Mouse (Mus musculus): ENCODE results near the gene Rbms3. TPM values are rescaled to one million over a fixed set of nuclear protein-coding genes. Genes with fewer than 3 reads are reported as not detected.

Gene Rbms3
- polyA plus RNA-seq, 1 experiment from 2014 or later: 38.4 TPM

DNA sequence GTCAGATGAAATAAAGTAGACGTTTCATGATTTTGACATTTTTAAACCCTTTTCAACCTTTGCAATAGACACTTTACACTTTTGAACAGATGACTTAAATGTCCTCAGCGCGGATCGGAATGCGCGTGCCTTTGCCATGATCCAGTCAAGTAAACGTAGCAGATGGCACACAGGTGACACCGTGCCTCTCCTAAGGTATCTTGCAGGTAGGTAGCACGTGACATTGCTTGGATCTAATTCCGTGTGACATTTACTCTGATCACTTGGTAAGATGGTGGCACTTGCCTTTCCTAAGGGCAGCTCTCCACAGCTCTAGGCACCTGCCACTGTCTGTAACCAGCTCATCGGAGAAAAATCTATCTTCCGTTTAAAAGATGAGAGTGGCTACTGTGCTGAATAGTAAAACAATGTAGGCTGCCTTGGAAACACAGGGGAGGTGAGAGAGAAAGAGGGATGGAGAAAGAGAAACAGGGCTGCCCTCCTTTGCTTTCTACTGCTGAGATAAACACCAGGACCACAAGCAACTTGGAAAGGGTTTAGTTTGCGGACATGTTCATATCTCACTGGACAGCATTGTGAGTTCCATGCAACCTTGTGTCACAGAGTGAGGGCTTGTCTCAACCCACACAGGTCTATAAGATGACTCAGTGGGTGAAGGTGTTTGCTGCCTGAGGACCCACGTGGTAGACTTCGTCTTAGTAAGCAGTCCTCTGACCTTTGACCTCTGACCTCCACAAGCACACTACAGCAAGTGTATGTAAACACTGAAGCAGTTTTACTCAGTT lies 338.5 kb downstream of the Rbms3 start:
- Histone ChIP-seq H3K4me2 (replicated peaks; ENCODE audit: low read depth, low read length) (no peak overlapping the region), H3K9me3 (ENCODE audit: control insufficient read depth, low read length) (no peaks in the 10 kb centered on the region), H3K27me3 (ENCODE audit: control insufficient read depth, insufficient read depth, low read length) (no peaks in the 10 kb centered on the region), H3K36me3 (ENCODE audit: control insufficient read depth, insufficient read depth, low read length) (no peaks in the 10 kb centered on the region), H3K27ac (ENCODE audit: low read depth, low read length) (no peak overlapping the region), H3K4me3 (ENCODE audit: low read depth, low read length) (no peak overlapping the region), H3K4me1 (replicated peaks; ENCODE audit: control insufficient read depth, insufficient read depth, low read length) (no peaks in the 10 kb centered on the region), H3K9ac (ENCODE audit: low read depth, low read length) (no peak overlapping the region)
- DNase-seq (ENCODE audit: low spot score) (no peak), ATAC-seq (ENCODE audit: low FRiP score) (no peak)
- 78% methylated on average over 15 of the region's 15 CpGs for WGBS

DNA sequence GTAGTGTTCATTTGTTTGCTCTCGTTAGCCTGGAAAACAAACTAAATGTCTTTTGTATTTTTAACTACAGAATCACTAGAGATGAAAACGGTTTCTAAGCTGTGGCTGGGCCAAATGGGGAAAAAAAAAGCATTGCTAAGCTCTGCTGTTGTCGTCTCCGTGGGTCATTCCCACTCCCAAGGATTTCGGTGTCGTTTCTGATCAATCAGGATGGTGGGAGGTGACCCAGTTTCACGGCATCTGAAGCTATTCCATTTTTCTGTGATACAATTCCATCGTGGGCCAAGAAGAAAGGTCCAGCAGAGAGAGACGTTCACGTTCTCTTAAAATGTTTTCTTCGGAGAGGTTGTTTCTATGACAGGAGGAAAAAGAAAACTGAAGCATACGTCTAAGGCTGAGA lies 354.9 kb downstream of the Rbms3 start:
- H3K4me1 ChIP-seq (replicated peaks; ENCODE audit: control insufficient read depth, insufficient read depth, low read length): no peaks in the 10 kb centered on the region
- no peak overlapping the region for H3K4me2 ChIP-seq (replicated peaks; ENCODE audit: low read depth, low read length)
- H3K27ac ChIP-seq (ENCODE audit: low read depth, low read length): no peak overlapping the region
- no peak overlapping the region for H3K4me3 ChIP-seq (ENCODE audit: low read depth, low read length)
- H3K36me3 ChIP-seq (ENCODE audit: control insufficient read depth, insufficient read depth, low read length): no peaks in the 10 kb centered on the region
- H3K27me3 ChIP-seq (ENCODE audit: control insufficient read depth, insufficient read depth, low read length): no peaks in the 10 kb centered on the region
- no peak overlapping the region for H3K9ac ChIP-seq (ENCODE audit: low read depth, low read length)
- ATAC-seq (ENCODE audit: low FRiP score) (no peak), DNase-seq (ENCODE audit: low spot score) (no peak)
- no peaks in the 10 kb centered on the region for H3K9me3 ChIP-seq (ENCODE audit: control insufficient read depth, low read length)
- WGBS: 83% methylated on average over 12 of the region's 12 CpGs

GRCm38 (mm10) chr9:117259614-117260013 lies 370.1 kb downstream of the Rbms3 start:
- Histone ChIP-seq H3K9ac (ENCODE audit: low read depth, low read length) (no peak overlapping the region), H3K4me1 (replicated peaks; ENCODE audit: control insufficient read depth, insufficient read depth, low read length) (no peaks in the 10 kb centered on the region), H3K27ac (ENCODE audit: low read depth, low read length) (no peak overlapping the region), H3K9me3 (ENCODE audit: control insufficient read depth, low read length) (no peaks in the 10 kb centered on the region), H3K4me3 (ENCODE audit: low read depth, low read length) (no peak overlapping the region), H3K4me2 (replicated peaks; ENCODE audit: low read depth, low read length) (no peak overlapping the region), H3K27me3 (ENCODE audit: control insufficient read depth, insufficient read depth, low read length) (no peaks in the 10 kb centered on the region), H3K36me3 (ENCODE audit: control insufficient read depth, insufficient read depth, low read length) (no peaks in the 10 kb centered on the region)
- no peak for ATAC-seq (ENCODE audit: low FRiP score)
- DNase-seq (ENCODE audit: low spot score): no peak
- 95% methylated on average over 5 of the region's 5 CpGs for WGBS

DNA sequence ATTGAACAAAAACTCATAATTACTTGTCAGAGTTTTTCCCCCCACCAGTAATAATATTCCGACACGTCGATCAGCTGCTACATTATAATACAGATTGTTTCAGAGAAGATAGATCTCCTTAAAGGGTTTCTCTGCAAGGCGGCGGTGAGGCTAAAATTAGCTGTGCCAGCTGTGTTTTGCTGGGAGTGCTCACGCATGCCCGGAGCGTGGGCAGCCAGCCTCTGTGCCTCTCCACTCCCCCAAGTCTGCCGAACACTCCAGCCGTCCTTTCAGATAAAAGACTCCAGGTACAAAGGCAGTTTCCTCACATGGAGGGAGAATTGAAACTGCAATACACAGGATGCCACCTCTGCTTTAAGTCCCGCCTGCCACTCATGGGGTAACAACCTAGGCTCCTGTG lies 376.4 kb downstream of the Rbms3 start:
- DNase-seq (ENCODE audit: low spot score) (peak; percentile 20), ATAC-seq (ENCODE audit: low FRiP score) (no peak)
- no peaks in the 10 kb centered on the region for H3K4me1 ChIP-seq (replicated peaks; ENCODE audit: control insufficient read depth, insufficient read depth, low read length)
- WGBS: 50% methylated on average over 11 of the region's 11 CpGs
- no peak overlapping the region for H3K9ac ChIP-seq (ENCODE audit: low read depth, low read length)
- no peak overlapping the region for H3K4me2 ChIP-seq (replicated peaks; ENCODE audit: low read depth, low read length)
- H3K27me3 ChIP-seq (ENCODE audit: control insufficient read depth, insufficient read depth, low read length): no peaks in the 10 kb centered on the region
- no peaks in the 10 kb centered on the region for H3K9me3 ChIP-seq (ENCODE audit: control insufficient read depth, low read length)
- H3K36me3 ChIP-seq (ENCODE audit: control insufficient read depth, insufficient read depth, low read length): no peaks in the 10 kb centered on the region
- no peak overlapping the region for H3K27ac ChIP-seq (ENCODE audit: low read depth, low read length)
- H3K4me3 ChIP-seq (ENCODE audit: low read depth, low read length): no peak overlapping the region

DNA sequence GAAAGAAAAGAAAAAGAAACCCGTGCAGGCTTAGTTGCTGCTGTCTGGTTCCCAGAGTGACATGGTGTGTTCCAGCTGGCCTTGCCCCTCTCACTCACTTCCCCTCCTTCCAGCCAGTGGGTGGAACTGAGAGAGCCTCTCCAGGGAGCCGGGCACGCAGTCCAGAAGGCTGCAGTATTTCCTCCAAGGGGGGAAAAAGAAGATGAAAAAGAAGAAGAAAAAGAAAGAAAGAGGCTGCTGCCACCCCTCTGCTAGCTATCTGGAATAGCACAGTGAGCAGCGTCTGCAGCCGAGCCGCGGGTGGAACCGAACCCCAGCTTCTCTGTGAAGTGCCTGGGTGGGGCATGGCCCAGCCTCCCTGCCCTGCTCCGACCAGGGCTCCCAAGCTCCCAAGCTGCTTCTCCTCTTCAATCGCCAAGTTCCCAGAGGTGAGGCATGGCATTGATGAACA lies 377.3 kb downstream of the Rbms3 start:
- H3K36me3 ChIP-seq (ENCODE audit: control insufficient read depth, insufficient read depth, low read length): no peaks in the 10 kb centered on the region
- H3K9me3 ChIP-seq (ENCODE audit: control insufficient read depth, low read length): no peaks in the 10 kb centered on the region
- peak; percentile 81 for ATAC-seq (ENCODE audit: low FRiP score)
- peak; percentile 48 for DNase-seq (ENCODE audit: low spot score)
- peak overlapping the region; percentile 43 for H3K4me3 ChIP-seq (ENCODE audit: low read depth, low read length)
- WGBS: 2% methylated on average over 10 of the region's 10 CpGs
- peak overlapping the region; percentile 42 for H3K9ac ChIP-seq (ENCODE audit: low read depth, low read length)
- no peaks in the 10 kb centered on the region for H3K4me1 ChIP-seq (replicated peaks; ENCODE audit: control insufficient read depth, insufficient read depth, low read length)
- H3K27me3 ChIP-seq (ENCODE audit: control insufficient read depth, insufficient read depth, low read length): no peaks in the 10 kb centered on the region
- peak overlapping the region; percentile 76 for H3K4me2 ChIP-seq (replicated peaks; ENCODE audit: low read depth, low read length)
- H3K27ac ChIP-seq (ENCODE audit: low read depth, low read length): no peak overlapping the region

GRCm38 (mm10) chr9:117251521-117252368 lies 378.0 kb downstream of the Rbms3 start:
- Histone ChIP-seq H3K4me1 (replicated peaks; ENCODE audit: control insufficient read depth, insufficient read depth, low read length) (no peaks in the 10 kb centered on the region), H3K4me2 (replicated peaks; ENCODE audit: low read depth, low read length) (peak overlapping the region; percentile 76), H3K27ac (ENCODE audit: low read depth, low read length) (peak overlapping the region; percentile 33; the same call in 1 of the 2 replicates), H3K4me3 (ENCODE audit: low read depth, low read length) (peak overlapping the region; percentile 43), H3K36me3 (ENCODE audit: control insufficient read depth, insufficient read depth, low read length) (no peaks in the 10 kb centered on the region), H3K9me3 (ENCODE audit: control insufficient read depth, low read length) (no peaks in the 10 kb centered on the region), H3K27me3 (ENCODE audit: control insufficient read depth, insufficient read depth, low read length) (no peaks in the 10 kb centered on the region), H3K9ac (ENCODE audit: low read depth, low read length) (peak overlapping the region; percentile 75)
- under 1% methylated on average over 29 of the region's 29 CpGs for WGBS
- peak; percentile 72 for ATAC-seq (ENCODE audit: low FRiP score)
- peak; percentile 67 for DNase-seq (ENCODE audit: low spot score)

DNA sequence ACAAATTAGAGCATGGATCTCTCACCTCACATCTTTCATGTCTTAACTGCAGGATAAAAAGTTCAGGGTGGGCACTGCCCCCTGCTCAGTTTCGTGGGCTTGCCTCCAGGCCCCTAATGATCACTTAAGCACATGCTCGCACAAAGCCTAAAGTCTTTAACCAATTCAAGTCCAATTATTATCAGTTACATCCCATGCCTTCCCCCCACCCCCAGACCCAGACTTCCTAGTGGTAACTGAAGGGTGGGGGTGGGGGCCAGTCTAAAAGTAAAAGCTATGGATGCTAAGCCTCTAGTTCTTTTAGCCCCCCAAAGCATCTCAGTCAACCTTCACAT lies 378.9 kb downstream of the Rbms3 start:
- Histone ChIP-seq H3K27ac (ENCODE audit: low read depth, low read length) (no peak overlapping the region), H3K9ac (ENCODE audit: low read depth, low read length) (peak overlapping the region; percentile 75), H3K4me1 (replicated peaks; ENCODE audit: control insufficient read depth, insufficient read depth, low read length) (no peaks in the 10 kb centered on the region), H3K36me3 (ENCODE audit: control insufficient read depth, insufficient read depth, low read length) (no peaks in the 10 kb centered on the region), H3K9me3 (ENCODE audit: control insufficient read depth, low read length) (no peaks in the 10 kb centered on the region), H3K27me3 (ENCODE audit: control insufficient read depth, insufficient read depth, low read length) (no peaks in the 10 kb centered on the region), H3K4me3 (ENCODE audit: low read depth, low read length) (peak overlapping the region; percentile 43), H3K4me2 (replicated peaks; ENCODE audit: low read depth, low read length) (peak overlapping the region; percentile 76)
- peak; percentile 31 for DNase-seq (ENCODE audit: low spot score)
- 6% methylated on average over 2 of the region's 2 CpGs for WGBS
- ATAC-seq (ENCODE audit: low FRiP score): 0 out of 2 replicates have a peak, but pooled peaks have one; percentile 17

GRCm38 (mm10) chr9:117250036-117250830 lies 379.5 kb downstream of the Rbms3 start:
- H3K27me3 ChIP-seq (ENCODE audit: control insufficient read depth, insufficient read depth, low read length): no peaks in the 10 kb centered on the region
- DNase-seq (ENCODE audit: low spot score) (peak; percentile 18), ATAC-seq (ENCODE audit: low FRiP score) (0 out of 2 replicates have a peak, but pooled peaks have one; percentile 38)
- H3K4me3 ChIP-seq (ENCODE audit: low read depth, low read length): peak overlapping the region; percentile 43
- no peak overlapping the region for H3K27ac ChIP-seq (ENCODE audit: low read depth, low read length)
- no peaks in the 10 kb centered on the region for H3K36me3 ChIP-seq (ENCODE audit: control insufficient read depth, insufficient read depth, low read length)
- 31% methylated on average over 13 of the region's 13 CpGs for WGBS
- no peak overlapping the region for H3K9ac ChIP-seq (ENCODE audit: low read depth, low read length)
- H3K4me2 ChIP-seq (replicated peaks; ENCODE audit: low read depth, low read length): peak overlapping the region; percentile 76
- no peaks in the 10 kb centered on the region for H3K9me3 ChIP-seq (ENCODE audit: control insufficient read depth, low read length)
- no peaks in the 10 kb centered on the region for H3K4me1 ChIP-seq (replicated peaks; ENCODE audit: control insufficient read depth, insufficient read depth, low read length)
